Mouse (Mus musculus) forebrain, embryonic 14.5 days (tissue): ENCODE measurements around the gene Slco1b2. TPM values are rescaled to one million over a fixed set of nuclear protein-coding genes. Genes with fewer than 3 reads are reported as not detected.

ENCODE experiments used
- ATAC-seq: fragments of 200-750 bp; cut with Nextera tagmentation; 2 replicates; pipeline ENCODE4 v1.8.0; 2017; ENCODE audit warnings: mild to moderate bottlenecking, moderate library complexity
- DNase-seq: peaks from one replicate; pipeline ENCODE4 v3.0.0-alpha.2; 2015; ENCODE audit warnings: low spot score
- H3K27ac ChIP-seq: fragments of 300-500 bp; sonication (generic); 2 replicates; pipeline ENCODE4 v1.5.1; 2014; ENCODE audit warnings: low read depth, mild to moderate bottlenecking, control low read depth, low read length, moderate library complexity
- H3K27me3 ChIP-seq: fragments of 300-500 bp; sonication (generic); replicated peaks from 2 replicates; pipeline ENCODE4 v1.6.1; 2014; ENCODE audit warnings: low read length, control low read depth, mixed read lengths; ENCODE audit not compliant: control insufficient read depth, insufficient read depth
- H3K36me3 ChIP-seq: fragments of 300-500 bp; sonication (generic); 2 replicates; pipeline ENCODE4 v1.6.1; 2014; ENCODE audit warnings: low read length, control low read depth; ENCODE audit not compliant: control insufficient read depth, insufficient read depth
- H3K4me1 ChIP-seq: fragments of 300-500 bp; sonication (generic); 2 replicates; pipeline ENCODE4 v1.6.1; 2014; ENCODE audit warnings: antibody characterized with exemption, low read length, control low read depth; ENCODE audit not compliant: control insufficient read depth, insufficient read depth
- H3K4me2 ChIP-seq: fragments of 300-500 bp; sonication (generic); 2 replicates; pipeline ENCODE4 v1.6.1; 2014; ENCODE audit warnings: mild to moderate bottlenecking, control low read depth, low read length
- H3K4me3 ChIP-seq: fragments of 300-500 bp; sonication (generic); 2 replicates; pipeline ENCODE4 v1.5.1; 2014; ENCODE audit warnings: low read depth, low read length, control low read depth
- H3K9ac ChIP-seq: fragments of 300-500 bp; sonication (generic); 2 replicates; pipeline ENCODE4 v1.6.1; 2014; ENCODE audit warnings: mild to moderate bottlenecking, low read length, control low read depth, moderate library complexity
- H3K9me3 ChIP-seq: fragments of 300-500 bp; sonication (generic); replicated peaks from 2 replicates; pipeline ENCODE4 v1.6.1; 2016; ENCODE audit warnings: low read length, control low read depth, mixed read lengths; ENCODE audit not compliant: control insufficient read depth
- WGBS: fragments of 180-500 bp; shearing (Covaris S2); extraction: QIAGEN DNeasy Blood & Tissue Kit; methylation state at CpG from one replicate; pipeline ENCODE4 v1.1.7; 2014; 5-methylcytosine and 5-hydroxymethylcytosine counted together
- polyA plus RNA-seq: library from polyadenylated mRNA; unstranded; fragments of >200 nt; fragmentation: Nextera tagmentation; extraction: Ambion mirVana; gene quantifications from 2 replicates; pipeline ENCODE4 v1.2.1, GENCODE M21; 2014

The Slco1b2 gene
- polyA plus RNA-seq, 1 experiment from 2014 or later: not detected

DNA sequence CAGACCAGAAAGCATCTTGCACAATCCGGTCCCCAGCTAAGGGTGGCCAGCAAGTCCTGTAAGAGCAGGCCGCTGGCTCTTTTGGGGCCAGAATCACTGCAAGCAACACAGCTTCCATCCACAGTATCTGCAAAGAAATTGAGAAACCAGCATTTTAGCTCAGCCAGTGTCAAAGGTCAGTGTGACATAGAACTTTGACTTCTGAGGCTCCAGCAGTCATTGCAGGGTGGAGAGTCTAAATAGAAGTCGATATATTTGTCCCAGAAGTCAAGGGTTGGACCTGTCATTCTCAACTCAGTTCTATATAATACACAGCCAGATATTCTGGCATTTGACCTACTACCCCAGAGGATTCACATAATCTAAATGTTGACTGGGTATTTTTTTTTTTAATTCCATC, 14.0 kb upstream of the Slco1b2 start:
- WGBS: 91% methylated on average over 3 of the region's 3 CpGs
- ATAC-seq (no peak), DNase-seq (no peak)
- Histone ChIP-seq H3K27me3 (no peaks in the 10 kb centered on the region), H3K4me1 (no peaks in the 10 kb centered on the region), H3K4me3 (no peak overlapping the region), H3K4me2 (no peak overlapping the region), H3K9ac (no peak overlapping the region), H3K9me3 (no peaks in the 10 kb centered on the region), H3K27ac (no peak overlapping the region), H3K36me3 (no peaks in the 10 kb centered on the region)

- peak; percentile 4 for DNase-seq
- 65% methylated on average over 6 of the region's 6 CpGs for WGBS
Observed at GRCm38 (mm10) chr6:141632935-141633334, 3.6 kb downstream of the Slco1b2 start.

DNA sequence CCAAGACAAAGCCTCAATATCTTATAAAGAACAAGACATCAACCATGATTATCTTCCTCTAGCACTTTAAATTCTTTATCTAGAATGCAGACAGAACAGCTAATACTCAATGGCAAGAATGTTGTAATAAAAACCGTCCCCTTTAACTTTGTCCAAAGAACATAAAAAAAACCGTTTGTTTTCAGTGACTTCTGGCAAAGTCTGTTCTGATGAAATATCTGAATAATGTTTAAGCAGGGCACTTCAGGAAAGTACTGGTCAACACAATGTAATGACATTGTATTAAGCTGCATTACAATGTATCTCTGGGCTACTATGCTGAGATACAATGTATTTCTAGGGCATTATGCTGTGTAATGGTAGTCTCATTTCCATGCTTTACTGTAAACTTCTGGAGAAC, 5.9 kb downstream of the Slco1b2 start:
- Histone ChIP-seq H3K9me3 (no peaks in the 10 kb centered on the region), H3K4me2 (no peak overlapping the region), H3K36me3 (no peaks in the 10 kb centered on the region), H3K9ac (no peak overlapping the region), H3K27ac (no peak overlapping the region), H3K4me1 (no peaks in the 10 kb centered on the region), H3K4me3 (no peak overlapping the region), H3K27me3 (no peaks in the 10 kb centered on the region)
- WGBS: 82% methylated on average over 2 of the region's 2 CpGs
- DNase-seq (no peak), ATAC-seq (no peak)

More at GRCm38 (mm10) chr6:141632935-141633334, 3.6 kb downstream of the Slco1b2 start:
- Histone ChIP-seq H3K9me3 (no peaks in the 10 kb centered on the region), H3K36me3 (no peaks in the 10 kb centered on the region), H3K4me3 (no peak overlapping the region), H3K27ac (no peak overlapping the region), H3K4me1 (no peaks in the 10 kb centered on the region), H3K9ac (no peak overlapping the region), H3K4me2 (no peak overlapping the region), H3K27me3 (no peaks in the 10 kb centered on the region)
- ATAC-seq: no peak

- Histone ChIP-seq H3K27ac (no peak overlapping the region), H3K36me3 (no peaks in the 10 kb centered on the region), H3K9me3 (no peaks in the 10 kb centered on the region), H3K4me1 (no peaks in the 10 kb centered on the region), H3K4me2 (no peak overlapping the region), H3K27me3 (no peaks in the 10 kb centered on the region), H3K4me3 (no peak overlapping the region), H3K9ac (no peak overlapping the region)
- ATAC-seq (no peak), DNase-seq (no peak)
- 71% methylated on average over 1 of the region's 1 CpGs for WGBS
Observed at GRCm38 (mm10) chr6:141640639-141641038, 11.3 kb downstream of the Slco1b2 start.

DNA sequence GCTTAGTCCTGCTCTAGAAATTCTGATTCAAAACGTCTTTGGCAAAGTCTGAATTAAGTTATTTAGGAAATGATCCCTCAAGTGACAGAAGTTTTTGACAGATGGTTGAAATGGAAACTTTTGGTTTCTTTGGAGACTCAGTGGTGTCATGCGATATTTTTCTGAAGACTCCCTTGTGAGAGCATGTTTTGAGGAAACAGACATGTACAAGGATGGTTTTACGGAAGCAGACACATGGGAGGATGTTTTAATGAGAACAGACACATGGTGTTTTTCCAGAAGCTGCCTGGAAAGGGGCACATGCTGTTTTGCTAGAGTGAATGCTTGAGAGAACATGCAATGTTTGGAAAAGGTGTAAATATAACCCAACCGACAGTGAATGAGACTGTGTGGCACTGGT, 57.7 kb downstream of the Slco1b2 start:
- peak; percentile 1 for DNase-seq
- ATAC-seq: no peak
- H3K4me3 ChIP-seq: no peak overlapping the region
- WGBS: 82% methylated on average over 4 of the region's 4 CpGs
- no peak overlapping the region for H3K27ac ChIP-seq
- H3K27me3 ChIP-seq: no peaks in the 10 kb centered on the region
- H3K4me1 ChIP-seq: no peaks in the 10 kb centered on the region
- no peaks in the 10 kb centered on the region for H3K36me3 ChIP-seq
- no peaks in the 10 kb centered on the region for H3K9me3 ChIP-seq
- H3K4me2 ChIP-seq: no peak overlapping the region
- H3K9ac ChIP-seq: no peak overlapping the region

GRCm38 (mm10) chr6:141691246-141691645, 61.9 kb downstream of the Slco1b2 start:
- no peak for DNase-seq
- Histone ChIP-seq H3K9me3 (no peaks in the 10 kb centered on the region), H3K4me3 (no peak overlapping the region), H3K36me3 (no peaks in the 10 kb centered on the region), H3K27me3 (no peaks in the 10 kb centered on the region), H3K4me2 (no peak overlapping the region), H3K4me1 (no peaks in the 10 kb centered on the region), H3K9ac (no peak overlapping the region), H3K27ac (no peak overlapping the region)
- no peak for ATAC-seq

Other genes with a start within 250 kb of the Slco1b2 start
- 13.5 and 19.3 TPM in 2 replicates for gene Slco1c1, start 105.2 kb upstream of the Slco1b2 start, polyA plus RNA-seq
- gene Gm5724, start 144.3 kb downstream of the Slco1b2 start, polyA plus RNA-seq: not detected in 2 replicates
- 3.4 and 3.5 TPM in 2 replicates for gene Slco1a4, start 226.7 kb downstream of the Slco1b2 start, polyA plus RNA-seq